Mouse (Mus musculus) heart, adult 2 months (tissue): ENCODE results near the gene Hnrnpul1. TPM values are rescaled to one million over a fixed set of nuclear protein-coding genes. Genes with fewer than 3 reads are reported as not detected.
A peak's percentile ranks its signal among the peaks of the same experiment; 100 is the strongest.
"Not testable (repeated sequence)": the region's sequence is repeated elsewhere in the genome, so short reads cannot be mapped to it uniquely, and the experiment has no call there.

Source experiments
- DNase-seq, 2 experiments: peaks; one replicate each; pipeline ENCODE4 v3.0.0; 2021
- H3K27ac ChIP-seq: fragments of 200-600 bp; 2 replicates; pipeline ENCODE4 v1.8.1; 2022
- H3K27me3 ChIP-seq: fragments of 200-500 bp; 2 replicates; pipeline ENCODE4 v1.6.1; 2012; ENCODE audit warnings: mild to moderate bottlenecking, low read length, inconsistent platforms, mixed read lengths; ENCODE audit not compliant: control insufficient read depth, insufficient read depth
- H3K36me3 ChIP-seq: fragments of 200-500 bp; 2 replicates; pipeline ENCODE4 v1.6.1; 2012; ENCODE audit warnings: low read length, inconsistent platforms; ENCODE audit not compliant: control insufficient read depth, insufficient read depth
- H3K4me1 ChIP-seq: fragments of 200-500 bp; 2 replicates; pipeline ENCODE4 v1.6.1; 2011; ENCODE audit warnings: low read length; ENCODE audit not compliant: control insufficient read depth, insufficient read depth
- H3K4me3 ChIP-seq: fragments of 200-600 bp; 2 replicates; pipeline ENCODE4 v1.8.1; 2022
- H3K79me2 ChIP-seq: fragments of 200-500 bp; replicated peaks from 2 replicates; pipeline ENCODE4 v1.6.1; 2012; ENCODE audit warnings: mild to moderate bottlenecking, inconsistent platforms, low read length, moderate library complexity, mixed read lengths; ENCODE audit not compliant: control insufficient read depth, insufficient read depth
- H3K9ac ChIP-seq: fragments of 200-500 bp; 2 replicates; pipeline ENCODE4 v1.6.1; 2012; ENCODE audit warnings: low read depth, mild to moderate bottlenecking, control low read depth, inconsistent platforms, low read length, mixed read lengths
- CTCF ChIP-seq: fragments of 200-600 bp; IDR thresholded peaks from 2 replicates; pipeline ENCODE4 v1.8.1; 2022; ENCODE audit warnings: antibody characterized with exemption, mild to moderate bottlenecking, moderate library complexity
- EP300 ChIP-seq: fragments of 200-500 bp; IDR thresholded peaks from 2 replicates; pipeline ENCODE4 v1.6.1; 2011; ENCODE audit warnings: low read depth, low read length, control low read depth; ENCODE audit not compliant: insufficient read depth
- POLR2A ChIP-seq: fragments of 200-500 bp; IDR thresholded peaks from 2 replicates; pipeline ENCODE4 v1.6.1; 2011; ENCODE audit warnings: mild to moderate bottlenecking, low read depth, low read length, control low read depth; ENCODE audit not compliant: insufficient read depth
- WGBS: fragments of 180-500 bp; shearing (Covaris S2); methylation state at CpG from one replicate; pipeline ENCODE4 v1.1.7; 2018; 5-methylcytosine and 5-hydroxymethylcytosine counted together
- intact Hi-C: fragments of 180-260 bp; cut with DNase I; formaldehyde crosslinking; loops from one replicate; pipeline ENCODE4 v1.15.1; 2025
- polyA plus RNA-seq: library from polyadenylated mRNA; depleted of rRNA; stranded (reverse); fragments of >200 nt; gene quantifications from 2 replicates; pipeline ENCODE4 v1.2.3, GENCODE M21; 2012
- total RNA-seq, 2 experiments: library from RNA; stranded (reverse); gene quantifications; 2 replicates each; pipeline ENCODE4 v1.2.3; 2021

The Hnrnpul1 gene
- total and polyA plus RNA-seq, 3 experiments = 29.4 to 76.2 (median 71.0) TPM

DNA sequence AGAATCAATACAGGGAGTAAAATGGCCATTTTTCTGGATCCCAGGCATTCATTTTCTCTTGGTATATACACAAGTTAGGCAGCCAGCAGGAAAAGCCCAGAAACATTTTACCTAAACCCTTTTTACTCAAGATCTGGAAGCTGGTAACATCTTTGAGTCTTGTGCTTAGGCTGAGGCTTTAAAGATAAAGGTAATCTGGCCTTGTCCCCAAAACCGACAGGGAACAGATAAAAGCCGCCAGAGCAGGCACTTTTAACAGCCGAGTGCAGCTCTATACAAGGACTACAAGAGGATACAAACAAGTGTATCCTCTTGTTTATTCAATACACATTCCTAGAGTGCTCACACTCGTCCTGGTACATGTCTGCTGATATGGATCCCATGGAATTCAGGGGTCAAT lies 19.6 kb downstream of the Hnrnpul1 start:
- Histone ChIP-seq H3K9ac (no peak overlapping the region), H3K4me3 (no peak overlapping the region), H3K4me1 (peaks cover 10% of the 10 kb centered on the region), H3K27ac (no peak overlapping the region), H3K79me2 (0 out of 2 replicates have a peak, but pooled peaks cover 2% of the 10 kb centered on the region), H3K27me3 (no peaks in the 10 kb centered on the region), H3K36me3 (peaks cover 23% of the 10 kb centered on the region)
- WGBS = 23% methylated on average over 4 of the region's 4 CpGs
- DNase-seq = no peak
- no peak for TF ChIP-seq POLR2A
- no peak for TF ChIP-seq CTCF
- TF ChIP-seq EP300 = no peak
- intact Hi-C loops = no loop called here

DNA sequence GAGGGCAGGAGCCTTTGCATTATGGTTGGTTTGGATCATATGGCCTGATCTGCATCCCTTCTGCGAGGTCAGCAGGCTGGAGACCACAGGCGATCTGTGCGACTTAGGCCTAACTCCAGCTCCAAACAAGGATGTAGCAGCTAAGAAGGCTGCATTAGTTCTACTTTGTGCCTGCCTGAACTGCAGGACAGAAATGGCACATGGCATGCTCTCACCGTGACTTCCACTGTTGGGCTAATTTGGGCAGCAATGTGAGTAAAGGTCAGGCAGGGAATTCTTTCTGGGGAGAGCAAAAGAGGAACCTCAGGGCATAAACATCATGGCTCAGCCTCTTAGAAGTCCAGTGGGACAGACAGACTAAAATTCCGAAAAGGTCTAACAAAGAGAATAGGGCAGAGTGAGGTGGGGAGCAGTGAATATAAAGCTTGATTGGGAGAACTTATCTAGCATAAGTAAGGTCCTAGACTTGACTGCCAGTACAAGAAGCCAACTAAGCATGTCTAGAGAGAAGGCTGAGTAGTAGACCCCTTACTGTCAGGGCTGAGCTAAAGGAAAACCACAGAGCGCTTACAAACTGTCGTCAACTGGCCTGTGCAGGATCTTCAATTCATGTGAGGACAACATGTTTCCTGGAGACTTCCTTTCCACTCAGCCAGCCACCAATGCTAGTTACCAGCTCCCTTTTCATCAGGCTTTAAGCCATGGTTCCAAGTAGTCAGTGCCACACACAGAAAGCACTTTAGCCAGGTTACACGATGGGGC lies 23.1 kb downstream of the Hnrnpul1 start:
- DNase-seq = peak in 1 of 2 experiments; percentile 44
- no peak overlapping the region for H3K4me3 ChIP-seq
- H3K4me1 ChIP-seq = peaks cover 17% of the 10 kb centered on the region
- WGBS = 50% methylated on average over 8 of the region's 8 CpGs
- intact Hi-C loops = no loop called here
- no peaks in the 10 kb centered on the region for H3K27me3 ChIP-seq
- no peak for TF ChIP-seq CTCF
- peak; percentile 68; the same call in 1 of the 2 replicates for TF ChIP-seq EP300
- 0 out of 2 replicates have a peak, but pooled peaks have one; percentile 17 for TF ChIP-seq POLR2A
- H3K36me3 ChIP-seq = peaks cover 20% of the 10 kb centered on the region
- H3K9ac ChIP-seq = no peak overlapping the region
- no peaks in the 10 kb centered on the region for H3K79me2 ChIP-seq
- H3K27ac ChIP-seq = peak overlapping the region; percentile 64

- intact Hi-C loops = no loop called here
- Histone ChIP-seq H3K4me1 (peaks cover 17% of the 10 kb centered on the region), H3K36me3 (peaks cover 20% of the 10 kb centered on the region), H3K9ac (no peak overlapping the region), H3K79me2 (no peaks in the 10 kb centered on the region), H3K4me3 (no peak overlapping the region), H3K27ac (peak overlapping the region; percentile 45), H3K27me3 (no peaks in the 10 kb centered on the region)
- 25% methylated on average over 2 of the region's 2 CpGs for WGBS
- DNase-seq = peak; percentile 52 to 77
- TF ChIP-seq POLR2A (no peak), CTCF (no peak), EP300 (0 out of 2 replicates have a peak, but pooled peaks have one; percentile 48)
Observed at GRCm38 (mm10) chr7:25729862-25730261, 24.7 kb downstream of the Hnrnpul1 start.

DNA sequence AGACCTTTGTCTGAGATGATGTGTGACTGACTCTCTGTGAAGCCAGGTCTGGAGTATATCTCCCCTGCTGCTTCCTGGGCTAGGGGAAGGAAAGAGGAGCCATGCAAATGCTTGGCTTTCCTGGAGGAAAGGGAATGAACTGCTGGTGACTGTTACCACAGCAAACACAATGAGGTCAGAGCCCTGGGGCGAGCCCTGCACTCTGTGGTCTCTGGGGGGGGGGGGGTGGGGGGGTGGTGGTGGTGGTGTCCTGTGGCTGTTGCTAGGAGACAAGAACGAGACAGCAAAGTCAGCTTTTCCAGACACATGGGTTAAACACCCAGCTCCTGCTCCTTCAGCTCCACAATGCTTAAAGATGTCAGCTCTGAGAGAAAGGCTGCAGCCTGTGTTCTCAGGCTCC lies 25.2 kb downstream of the Hnrnpul1 start:
- intact Hi-C loops = no loop called here

GRCm38 (mm10) chr7:25727800-25728199 lies 26.8 kb downstream of the Hnrnpul1 start:
- H3K4me1 ChIP-seq = peaks cover 17% of the 10 kb centered on the region
- DNase-seq = no peak
- H3K79me2 ChIP-seq = no peaks in the 10 kb centered on the region
- H3K36me3 ChIP-seq = peaks cover 20% of the 10 kb centered on the region
- H3K27me3 ChIP-seq = no peaks in the 10 kb centered on the region
- no peak overlapping the region for H3K27ac ChIP-seq
- TF ChIP-seq EP300 (no peak), POLR2A (no peak), CTCF (no peak)
- intact Hi-C loops = no loop called here
- 72% methylated on average over 5 of the region's 5 CpGs for WGBS
- H3K4me3 ChIP-seq = no peak overlapping the region
- H3K9ac ChIP-seq = no peak overlapping the region

More for the DNA sequence above, 25.2 kb downstream of the Hnrnpul1 start:
- no peaks in the 10 kb centered on the region for H3K79me2 ChIP-seq
- H3K27ac ChIP-seq = peak overlapping the region; percentile 45; the same call in 1 of the 2 replicates
- no peak for TF ChIP-seq EP300
- no peak for TF ChIP-seq CTCF
- no peak for TF ChIP-seq POLR2A
- no peak overlapping the region for H3K9ac ChIP-seq
- no peak overlapping the region for H3K4me3 ChIP-seq
- peaks cover 20% of the 10 kb centered on the region for H3K36me3 ChIP-seq
- peaks cover 17% of the 10 kb centered on the region for H3K4me1 ChIP-seq
- no peaks in the 10 kb centered on the region for H3K27me3 ChIP-seq
- DNase-seq = no peak
- 19% methylated on average over 2 of the region's 2 CpGs for WGBS

DNA sequence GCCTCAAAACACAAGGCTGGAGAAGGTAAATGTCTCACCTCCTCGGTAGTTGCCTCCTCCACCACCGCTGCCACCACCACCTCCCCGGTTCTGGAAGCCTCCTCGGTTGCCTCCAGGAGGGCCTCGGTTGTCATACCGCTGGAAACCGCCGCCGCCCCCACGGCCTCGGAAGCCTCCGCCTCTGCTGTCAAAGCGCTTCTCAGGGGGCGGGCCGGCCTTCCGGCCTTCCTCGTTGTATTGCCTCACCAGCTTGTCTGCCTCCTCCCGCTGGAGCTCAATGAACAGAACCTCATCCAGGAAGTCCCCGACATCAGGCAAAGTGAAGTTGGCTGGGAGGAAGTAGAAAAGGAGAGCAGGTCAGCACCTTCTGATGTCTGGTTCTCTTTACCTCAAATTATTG lies 28.7 kb downstream of the Hnrnpul1 start:
- Histone ChIP-seq H3K4me1 (peaks cover 14% of the 10 kb centered on the region), H3K4me3 (no peak overlapping the region), H3K27me3 (no peaks in the 10 kb centered on the region), H3K9ac (no peak overlapping the region), H3K27ac (no peak overlapping the region), H3K79me2 (no peaks in the 10 kb centered on the region), H3K36me3 (peaks cover 13% of the 10 kb centered on the region)
- intact Hi-C loops = no loop called here
- TF ChIP-seq EP300 = no peak
- TF ChIP-seq CTCF = no peak
- no peak for TF ChIP-seq POLR2A
- DNase-seq = no peak
- WGBS = 57% methylated on average over 19 of the region's 19 CpGs

DNA sequence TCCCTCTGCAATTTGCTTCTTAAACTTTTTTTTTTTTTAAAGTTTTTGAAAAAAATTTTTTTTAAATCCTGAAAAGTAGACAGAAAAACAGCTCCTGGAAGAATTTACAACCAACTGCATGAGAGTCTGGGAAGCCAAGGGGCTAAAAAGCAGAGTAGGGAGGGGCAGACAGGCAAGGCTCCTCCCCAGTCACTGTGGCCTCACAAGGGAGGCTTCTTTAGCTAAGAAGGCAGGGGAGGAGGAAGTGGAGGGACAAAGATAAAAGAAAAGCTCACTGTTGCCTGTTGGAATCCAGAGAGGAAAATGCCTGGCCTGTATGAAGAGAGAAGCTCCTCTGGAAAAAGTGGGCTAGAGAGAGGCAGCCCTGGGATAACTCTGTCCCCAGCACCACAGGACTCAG lies 32.8 kb downstream of the Hnrnpul1 start:
- not testable (repeated sequence) for H3K4me3 ChIP-seq, H3K9ac ChIP-seq, H3K27ac ChIP-seq, H3K27me3 ChIP-seq, H3K79me2 ChIP-seq, H3K4me1 ChIP-seq, DNase-seq, H3K36me3 ChIP-seq
- intact Hi-C loops = loop anchor here (2.0 kb wide), 2 partner anchors 31 to 35 kb away; partner anchors contain the start of gene Tgfb1
